Mouse (Mus musculus): ENCODE results near the gene Kcnj12.

Kcnj12 gene

DNA sequence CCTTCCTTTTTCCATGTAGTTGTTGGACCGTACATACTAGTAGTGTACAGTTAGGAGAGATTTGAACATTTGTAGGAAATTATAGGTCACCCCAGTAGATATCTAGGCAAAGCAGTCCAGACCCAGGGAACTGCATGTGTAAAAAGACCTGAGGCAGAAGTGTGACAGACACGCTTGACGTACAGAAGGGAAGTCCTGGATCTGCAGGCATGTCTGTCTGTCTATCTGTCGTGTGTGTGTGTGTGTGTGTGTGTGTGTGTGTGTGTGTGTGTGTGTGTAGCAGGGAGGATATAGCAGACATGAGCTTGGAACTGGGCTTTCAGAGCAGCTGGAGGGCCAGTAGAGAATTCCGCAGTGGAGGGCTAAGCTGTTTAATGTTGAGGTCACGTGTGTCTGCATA lies 87.3 kb downstream of the Kcnj12 start:
- no peak for DNase-seq (ENCODE audit: low read depth, low spot score)

DNA sequence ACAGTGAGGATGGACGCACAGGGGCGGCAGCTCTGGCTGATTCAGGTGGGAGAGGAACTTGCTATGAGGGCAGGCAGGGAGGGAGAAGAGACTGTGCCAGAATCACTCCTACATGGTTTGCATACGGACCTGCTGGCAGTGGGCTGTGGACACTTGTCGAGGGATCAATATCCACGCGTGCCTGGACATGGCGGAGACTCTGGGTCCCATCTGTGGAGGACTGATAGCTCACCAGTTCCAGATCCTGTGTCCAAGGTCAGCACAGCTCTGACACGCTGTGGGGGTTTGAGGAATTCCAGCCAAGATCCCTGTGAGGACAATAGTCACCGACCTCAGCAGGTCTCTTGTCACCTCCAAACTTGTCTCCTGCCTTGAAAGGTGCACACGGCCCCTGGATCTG lies 87.7 kb downstream of the Kcnj12 start:
- no peak for DNase-seq (ENCODE audit: low read depth, low spot score)

DNA sequence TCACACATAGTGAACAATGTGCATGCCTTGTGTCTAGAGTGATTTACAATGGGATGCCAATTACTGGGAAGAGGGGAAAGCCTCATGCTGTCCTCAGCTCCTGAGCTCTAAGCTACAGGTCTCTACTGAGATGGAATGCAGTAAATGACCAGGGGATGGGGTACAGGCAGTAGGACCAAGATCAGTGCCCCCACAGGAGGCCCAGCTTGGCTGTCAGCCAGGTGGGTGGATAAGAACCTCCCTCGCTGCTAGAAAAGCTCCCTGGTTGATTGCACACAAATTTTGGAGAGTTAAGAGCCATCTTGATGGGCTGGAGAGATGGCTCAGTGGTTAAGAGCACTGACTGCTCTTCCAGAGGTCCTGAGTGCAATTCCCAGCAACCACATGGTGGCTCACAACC lies 88.6 kb downstream of the Kcnj12 start:
- peak; percentile 73 for DNase-seq (ENCODE audit: low read depth, low spot score)

DNA sequence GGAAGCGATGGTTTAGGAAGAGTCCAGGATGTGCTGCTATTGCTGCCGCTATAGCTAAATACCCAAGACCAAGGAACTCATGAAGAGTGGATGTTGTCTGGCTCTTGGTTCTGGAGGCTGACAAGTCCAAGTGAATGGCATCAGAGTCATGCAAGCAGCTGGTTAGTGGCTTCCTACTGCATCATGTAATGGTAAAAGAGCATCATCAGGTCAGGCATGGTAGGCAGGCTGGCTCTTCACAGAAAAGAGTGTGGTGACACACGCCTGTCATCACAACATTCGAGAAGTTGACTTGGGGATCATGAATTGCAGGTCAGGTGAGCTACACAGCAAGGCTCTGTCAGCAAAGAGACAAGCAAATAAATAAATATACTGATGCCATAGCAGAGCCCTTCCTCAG lies 89.1 kb downstream of the Kcnj12 start:
- DNase-seq (ENCODE audit: low read depth, low spot score) = no peak

DNA sequence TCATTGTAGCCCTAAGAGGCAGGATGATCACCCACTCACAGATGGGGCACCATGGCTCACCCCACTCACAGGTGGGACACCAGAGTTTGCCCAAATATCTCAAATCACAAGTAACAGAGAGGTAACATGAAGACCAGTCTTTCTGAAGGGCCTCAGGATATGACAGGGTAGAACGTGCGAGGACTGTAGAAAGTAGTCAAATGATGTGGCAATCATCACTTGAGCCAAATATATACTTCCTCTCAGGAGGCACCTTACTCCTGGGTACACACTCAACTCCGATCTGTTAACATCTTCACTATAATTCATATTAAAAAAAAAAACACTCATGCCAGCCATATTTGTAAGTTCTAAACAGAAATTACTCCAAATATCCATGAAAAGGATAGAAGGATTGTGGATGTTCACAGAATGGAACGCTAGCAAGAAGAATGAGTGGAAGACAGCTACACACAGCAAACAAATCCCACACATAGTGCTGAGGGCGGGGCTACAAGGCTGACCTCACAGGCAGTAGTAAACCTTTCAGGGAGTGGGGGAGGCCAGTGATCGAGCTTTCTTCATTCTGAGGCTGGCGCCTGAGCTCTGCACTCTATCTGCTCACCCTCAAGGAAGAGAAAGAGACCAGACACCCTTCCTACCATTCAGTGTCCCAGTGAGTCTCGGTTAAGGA lies 90.1 kb downstream of the Kcnj12 start:
- DNase-seq (ENCODE audit: low read depth, low spot score) = peak; percentile 85

- peak; percentile 72 for DNase-seq (ENCODE audit: low read depth, low spot score)
These were observed 93.9 kb downstream of the Kcnj12 start for GRCm38 (mm10) chr11:61116226-61116625.

- DNase-seq (ENCODE audit: low read depth, low spot score) = no peak
These were observed 97.7 kb downstream of the Kcnj12 start for GRCm38 (mm10) chr11:61119996-61120583.

Measured in A20 (cell line).